Mouse (Mus musculus): ENCODE data around the gene Rdx. TPM values are rescaled to one million over a fixed set of nuclear protein-coding genes. Genes with fewer than 3 reads are reported as not detected.
"Not testable (repeated sequence)": the region's sequence is repeated elsewhere in the genome, so short reads cannot be mapped to it uniquely, and the experiment has no call there.

Rdx gene
- polyA plus RNA-seq, 1 experiment from 2014 or later: 145 TPM

- Histone ChIP-seq H3K4me3 (ENCODE audit: low read depth, low read length) (peak overlapping the region; percentile 97), H3K4me1 (ENCODE audit: control insufficient read depth, insufficient read depth, low read length) (peaks cover 21% of the 10 kb centered on the region), H3K9ac (ENCODE audit: low read depth, low read length) (peak overlapping the region; percentile 99), H3K27me3 (replicated peaks; ENCODE audit: control insufficient read depth, insufficient read depth, low read length) (no peaks in the 10 kb centered on the region), H3K27ac (replicated peaks; ENCODE audit: low read depth, low read length) (peak overlapping the region; percentile 100), H3K36me3 (ENCODE audit: control insufficient read depth, insufficient read depth, low read length) (no peaks in the 10 kb centered on the region), H3K4me2 (ENCODE audit: low read depth, low read length) (peak overlapping the region; percentile 70), H3K9me3 (ENCODE audit: control insufficient read depth, low read length) (no peaks in the 10 kb centered on the region)
- ATAC-seq (ENCODE audit: low read depth) (peak; percentile 94), DNase-seq (ENCODE audit: low spot score) (peak; percentile 94)
- whole genome bisulfite sequencing: 1% methylated on average over 22 of the region's 118 CpGs
These were observed 1.1 kb downstream of the Rdx start for GRCm38 (mm10) chr9:52047821-52048649.

GRCm38 (mm10) chr9:52048650-52049081 lies 1.7 kb downstream of the Rdx start:
- peak overlapping the region; percentile 100 for H3K27ac ChIP-seq (replicated peaks; ENCODE audit: low read depth, low read length)
- H3K9ac ChIP-seq (ENCODE audit: low read depth, low read length): peak overlapping the region; percentile 99
- no peaks in the 10 kb centered on the region for H3K36me3 ChIP-seq (ENCODE audit: control insufficient read depth, insufficient read depth, low read length)
- H3K4me2 ChIP-seq (ENCODE audit: low read depth, low read length): peak overlapping the region; percentile 70
- no peaks in the 10 kb centered on the region for H3K27me3 ChIP-seq (replicated peaks; ENCODE audit: control insufficient read depth, insufficient read depth, low read length)
- under 1% methylated on average over 32 of the region's 60 CpGs for WGBS
- peak; percentile 42 for ATAC-seq (ENCODE audit: low read depth)
- H3K9me3 ChIP-seq (ENCODE audit: control insufficient read depth, low read length): no peaks in the 10 kb centered on the region
- DNase-seq (ENCODE audit: low spot score): peak; percentile 33
- H3K4me3 ChIP-seq (ENCODE audit: low read depth, low read length): peak overlapping the region; percentile 97
- peaks cover 21% of the 10 kb centered on the region for H3K4me1 ChIP-seq (ENCODE audit: control insufficient read depth, insufficient read depth, low read length)

GRCm38 (mm10) chr9:52049605-52050004 lies 2.6 kb downstream of the Rdx start:
- Histone ChIP-seq H3K36me3 (ENCODE audit: control insufficient read depth, insufficient read depth, low read length) (no peaks in the 10 kb centered on the region), H3K27ac (replicated peaks; ENCODE audit: low read depth, low read length) (no peak overlapping the region), H3K9ac (ENCODE audit: low read depth, low read length) (peak overlapping the region; percentile 99), H3K4me1 (ENCODE audit: control insufficient read depth, insufficient read depth, low read length) (peaks cover 21% of the 10 kb centered on the region), H3K27me3 (replicated peaks; ENCODE audit: control insufficient read depth, insufficient read depth, low read length) (no peaks in the 10 kb centered on the region), H3K9me3 (ENCODE audit: control insufficient read depth, low read length) (no peaks in the 10 kb centered on the region), H3K4me3 (ENCODE audit: low read depth, low read length) (peak overlapping the region; percentile 97), H3K4me2 (ENCODE audit: low read depth, low read length) (peak overlapping the region; percentile 70)
- DNase-seq (ENCODE audit: low spot score) (peak; percentile 33), ATAC-seq (ENCODE audit: low read depth) (no peak)
- under 1% methylated on average over 3 of the region's 3 CpGs for WGBS

- H3K27me3 ChIP-seq (replicated peaks; ENCODE audit: control insufficient read depth, insufficient read depth, low read length): no peaks in the 10 kb centered on the region
- no peak overlapping the region for H3K27ac ChIP-seq (replicated peaks; ENCODE audit: low read depth, low read length)
- ATAC-seq (ENCODE audit: low read depth): no peak
- peak overlapping the region; percentile 97 for H3K4me3 ChIP-seq (ENCODE audit: low read depth, low read length)
- H3K4me1 ChIP-seq (ENCODE audit: control insufficient read depth, insufficient read depth, low read length): peaks cover 21% of the 10 kb centered on the region
- no peaks in the 10 kb centered on the region for H3K9me3 ChIP-seq (ENCODE audit: control insufficient read depth, low read length)
- 28% methylated on average over 2 of the region's 2 CpGs for WGBS
- H3K36me3 ChIP-seq (ENCODE audit: control insufficient read depth, insufficient read depth, low read length): no peaks in the 10 kb centered on the region
- H3K4me2 ChIP-seq (ENCODE audit: low read depth, low read length): peak overlapping the region; percentile 70
- no peak for DNase-seq (ENCODE audit: low spot score)
- H3K9ac ChIP-seq (ENCODE audit: low read depth, low read length): no peak overlapping the region
These were observed 3.4 kb downstream of the Rdx start for GRCm38 (mm10) chr9:52050361-52050760.

- H3K27me3 ChIP-seq (replicated peaks; ENCODE audit: control insufficient read depth, insufficient read depth, low read length): no peaks in the 10 kb centered on the region
- no peak overlapping the region for H3K4me3 ChIP-seq (ENCODE audit: low read depth, low read length)
- WGBS: 68% methylated on average over 1 of the region's 1 CpGs
- H3K36me3 ChIP-seq (ENCODE audit: control insufficient read depth, insufficient read depth, low read length): no peaks in the 10 kb centered on the region
- H3K4me1 ChIP-seq (ENCODE audit: control insufficient read depth, insufficient read depth, low read length): peaks cover 14% of the 10 kb centered on the region
- H3K27ac ChIP-seq (replicated peaks; ENCODE audit: low read depth, low read length): no peak overlapping the region
- DNase-seq (ENCODE audit: low spot score) (no peak), ATAC-seq (ENCODE audit: low read depth) (no peak)
- no peak overlapping the region for H3K4me2 ChIP-seq (ENCODE audit: low read depth, low read length)
- H3K9ac ChIP-seq (ENCODE audit: low read depth, low read length): no peak overlapping the region
- H3K9me3 ChIP-seq (ENCODE audit: control insufficient read depth, low read length): no peaks in the 10 kb centered on the region
These were observed 5.2 kb downstream of the Rdx start for GRCm38 (mm10) chr9:52052221-52052620.

GRCm38 (mm10) chr9:52055313-52055712 lies 8.3 kb downstream of the Rdx start:
- no peak overlapping the region for H3K9ac ChIP-seq (ENCODE audit: low read depth, low read length)
- H3K4me2 ChIP-seq (ENCODE audit: low read depth, low read length): no peak overlapping the region
- H3K27me3 ChIP-seq (replicated peaks; ENCODE audit: control insufficient read depth, insufficient read depth, low read length): no peaks in the 10 kb centered on the region
- no peak overlapping the region for H3K27ac ChIP-seq (replicated peaks; ENCODE audit: low read depth, low read length)
- H3K4me3 ChIP-seq (ENCODE audit: low read depth, low read length): no peak overlapping the region
- ATAC-seq (ENCODE audit: low read depth) (no peak), DNase-seq (ENCODE audit: low spot score) (no peak)
- H3K9me3 ChIP-seq (ENCODE audit: control insufficient read depth, low read length): no peaks in the 10 kb centered on the region
- no peaks in the 10 kb centered on the region for H3K36me3 ChIP-seq (ENCODE audit: control insufficient read depth, insufficient read depth, low read length)
- WGBS: 56% methylated on average over 3 of the region's 3 CpGs
- H3K4me1 ChIP-seq (ENCODE audit: control insufficient read depth, insufficient read depth, low read length): peaks cover 6% of the 10 kb centered on the region

- 66% methylated on average over 2 of the region's 2 CpGs for WGBS
- H3K9me3 ChIP-seq (ENCODE audit: control insufficient read depth, low read length): no peaks in the 10 kb centered on the region
These were observed 12.8 kb downstream of the Rdx start for GRCm38 (mm10) chr9:52059788-52060187.

GRCm38 (mm10) chr9:52070052-52070451 lies 23.1 kb downstream of the Rdx start:
- 88% methylated on average over 2 of the region's 2 CpGs for WGBS
- DNase-seq (ENCODE audit: low spot score) (no peak), ATAC-seq (ENCODE audit: low read depth) (no peak)
- Histone ChIP-seq H3K4me2 (ENCODE audit: low read depth, low read length) (no peak overlapping the region), H3K36me3 (ENCODE audit: control insufficient read depth, insufficient read depth, low read length) (peaks cover 83% of the 10 kb centered on the region), H3K27me3 (replicated peaks; ENCODE audit: control insufficient read depth, insufficient read depth, low read length) (no peaks in the 10 kb centered on the region), H3K9ac (ENCODE audit: low read depth, low read length) (no peak overlapping the region), H3K4me1 (ENCODE audit: control insufficient read depth, insufficient read depth, low read length) (no peaks in the 10 kb centered on the region), H3K9me3 (ENCODE audit: control insufficient read depth, low read length) (no peaks in the 10 kb centered on the region), H3K27ac (replicated peaks; ENCODE audit: low read depth, low read length) (no peak overlapping the region), H3K4me3 (ENCODE audit: low read depth, low read length) (no peak overlapping the region)

More at GRCm38 (mm10) chr9:52059788-52060187, 12.8 kb downstream of the Rdx start:
- DNase-seq (ENCODE audit: low spot score) (no peak), ATAC-seq (ENCODE audit: low read depth) (no peak)
- no peak overlapping the region for H3K27ac ChIP-seq (replicated peaks; ENCODE audit: low read depth, low read length)
- H3K9ac ChIP-seq (ENCODE audit: low read depth, low read length): no peak overlapping the region
- H3K4me1 ChIP-seq (ENCODE audit: control insufficient read depth, insufficient read depth, low read length): no peaks in the 10 kb centered on the region
- peaks cover 26% of the 10 kb centered on the region for H3K36me3 ChIP-seq (ENCODE audit: control insufficient read depth, insufficient read depth, low read length)
- H3K4me2 ChIP-seq (ENCODE audit: low read depth, low read length): no peak overlapping the region
- no peak overlapping the region for H3K4me3 ChIP-seq (ENCODE audit: low read depth, low read length)
- H3K27me3 ChIP-seq (replicated peaks; ENCODE audit: control insufficient read depth, insufficient read depth, low read length): no peaks in the 10 kb centered on the region

GRCm38 (mm10) chr9:52071352-52071751 lies 24.4 kb downstream of the Rdx start:
- not testable (repeated sequence) for DNase-seq (ENCODE audit: low spot score); H3K9me3 ChIP-seq (ENCODE audit: control insufficient read depth, low read length); H3K27me3 ChIP-seq (replicated peaks; ENCODE audit: control insufficient read depth, insufficient read depth, low read length); ATAC-seq (ENCODE audit: low read depth); H3K4me1 ChIP-seq (ENCODE audit: control insufficient read depth, insufficient read depth, low read length); H3K9ac ChIP-seq (ENCODE audit: low read depth, low read length); H3K27ac ChIP-seq (replicated peaks; ENCODE audit: low read depth, low read length); H3K4me3 ChIP-seq (ENCODE audit: low read depth, low read length); H3K4me2 ChIP-seq (ENCODE audit: low read depth, low read length)
- peaks cover 84% of the 10 kb centered on the region for H3K36me3 ChIP-seq (ENCODE audit: control insufficient read depth, insufficient read depth, low read length)

Data from embryonic facial prominence, embryonic 14.5 days (tissue).